Comparison of ENCODE assay signal across 20 mouse cellular contexts in the genomic region with DNA sequence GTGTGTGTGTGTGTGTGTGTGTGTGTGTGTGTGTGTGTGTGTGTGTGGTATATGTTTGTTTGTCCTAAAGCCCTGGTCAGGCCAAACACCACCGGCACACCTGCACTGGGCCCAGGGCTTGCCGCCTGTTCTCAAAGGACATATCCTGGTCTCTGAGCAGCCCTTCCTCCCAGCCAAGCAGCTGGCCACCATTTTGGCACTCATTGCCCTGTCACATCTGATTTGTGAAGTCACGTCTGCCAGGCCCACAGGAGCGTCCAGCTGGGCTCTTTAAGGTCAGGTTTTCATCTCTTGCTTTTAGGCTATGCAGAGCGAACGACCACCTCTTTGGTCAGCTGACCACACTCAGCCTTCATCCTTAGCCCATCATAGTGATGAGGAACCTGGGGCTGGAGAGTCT.
"Had no signal": no experiment of that assay in that cellular context is flagged by ENCODE, and none has a peak within 500 bp of the region (broad histone marks: within the 10 kb centered on the region; RNA-seq: fewer than 3 reads in every experiment).

No protein-coding gene starts in this region.

- ATAC-seq: lung, postnatal 0 days; midbrain, embryonic 16.5 days had no signal

- H3K9ac ChIP-seq: limb, embryonic 12.5 days; limb, embryonic 15.5 days; liver, embryonic 14.5 days; liver, postnatal 0 days; lung, embryonic 14.5 days; midbrain, embryonic 12.5 days; stomach, embryonic 15.5 days had no signal

- H3K36me3 ChIP-seq: midbrain, embryonic 12.5 days had no signal

- H3K4me2 ChIP-seq: limb, embryonic 12.5 days; limb, embryonic 15.5 days; liver, embryonic 11.5 days; lung, embryonic 14.5 days; midbrain, embryonic 12.5 days; stomach, embryonic 15.5 days had no signal

- H3K27ac ChIP-seq: kidney, postnatal 0 days; layer of hippocampus, adult 2 months; left cerebral cortex, adult 2 months; limb, embryonic 12.5 days; limb, embryonic 15.5 days; liver, embryonic 14.5 days; macrophage; midbrain, embryonic 12.5 days; stomach, embryonic 15.5 days had no signal

- H3K4me3 ChIP-seq: layer of hippocampus, adult 2 months; left cerebral cortex, adult 2 months; limb, embryonic 12.5 days; limb, embryonic 15.5 days; midbrain, embryonic 12.5 days; stomach, embryonic 15.5 days had no signal

- H3K4me1 ChIP-seq: midbrain, embryonic 12.5 days had no signal

- H3K9me3 ChIP-seq: limb, embryonic 12.5 days; limb, embryonic 15.5 days; midbrain, embryonic 12.5 days; stomach, embryonic 15.5 days had no signal

- DNase-seq: kidney, adult 2 months; kidney, postnatal 25 days; layer of hippocampus, adult 9-11 months; liver, postnatal 0 days; lung, embryonic 14.5 days; right cerebral cortex, postnatal 25 days; spleen, adult 18-20 months; thymus, postnatal 25 days had no signal

- H3K27me3 ChIP-seq: limb, embryonic 15.5 days; midbrain, embryonic 12.5 days; stomach, embryonic 15.5 days had no signal
